Mouse (Mus musculus) kidney, postnatal 10 days (tissue): ENCODE results near the gene Tubb3.

ENCODE experiments used
- DNase-seq: peaks from one replicate; pipeline ENCODE4 v3.0.0; 2021; ENCODE audit warnings: mixed read lengths

The Tubb3 gene

GRCm38 (mm10) chr8:123411246-123411645 is at the start of gene Tubb3:
TSS of gene Tubb3 (plus strand) at chr8:123411424.
- DNase-seq = peak; percentile 62

- peak; percentile 97 for DNase-seq
Measured at GRCm38 (mm10) chr8:123373403-123374238, 37.6 kb upstream of the Tubb3 start, which contains the start of gene Tcf25. TSS of gene Tcf25 (plus strand) at chr8:123373753.

GRCm38 (mm10) chr8:123374239-123374578 is 37.0 kb upstream of the Tubb3 start:
- peak; percentile 99 for DNase-seq

DNA sequence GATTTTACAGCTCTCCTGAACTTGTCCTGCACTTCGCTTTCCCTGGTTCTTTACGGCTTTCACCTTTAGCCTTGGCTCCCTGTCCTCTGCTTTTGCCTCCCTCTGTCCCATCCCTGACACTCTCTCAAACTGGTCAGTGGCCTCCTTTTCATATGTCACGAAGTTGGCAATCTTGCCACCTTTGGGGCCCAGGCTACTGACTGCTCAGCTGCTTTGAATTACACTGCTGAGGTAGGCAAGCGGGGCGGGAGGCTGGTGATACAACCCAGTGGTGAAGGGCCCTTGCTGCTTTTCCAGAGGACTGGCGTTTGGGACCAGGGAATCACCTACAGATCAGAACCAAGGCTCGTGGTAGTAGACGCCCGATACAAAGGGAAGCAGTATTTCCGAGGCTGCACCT is 35.5 kb upstream of the Tubb3 start:
- no peak for DNase-seq

DNA sequence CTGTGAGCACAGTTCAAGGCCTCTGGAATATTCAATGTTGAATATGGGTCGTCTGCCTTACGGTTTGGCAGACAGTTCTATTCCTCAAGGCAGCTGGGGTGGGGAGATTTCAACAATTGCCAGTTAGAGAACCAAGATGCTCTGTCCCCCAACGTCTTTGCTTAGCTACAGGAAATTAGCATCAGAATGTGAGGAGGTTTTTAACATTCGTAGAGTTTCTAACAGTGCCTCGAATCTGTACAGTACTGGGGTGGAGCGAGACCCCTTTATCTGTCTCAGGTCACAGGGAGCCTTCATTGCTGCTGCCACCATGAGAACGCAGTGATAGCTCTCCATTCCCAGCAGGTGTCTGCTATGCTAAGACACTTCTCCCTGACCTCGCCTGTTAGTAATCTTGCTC is 35.1 kb upstream of the Tubb3 start:
- DNase-seq = no peak

DNA sequence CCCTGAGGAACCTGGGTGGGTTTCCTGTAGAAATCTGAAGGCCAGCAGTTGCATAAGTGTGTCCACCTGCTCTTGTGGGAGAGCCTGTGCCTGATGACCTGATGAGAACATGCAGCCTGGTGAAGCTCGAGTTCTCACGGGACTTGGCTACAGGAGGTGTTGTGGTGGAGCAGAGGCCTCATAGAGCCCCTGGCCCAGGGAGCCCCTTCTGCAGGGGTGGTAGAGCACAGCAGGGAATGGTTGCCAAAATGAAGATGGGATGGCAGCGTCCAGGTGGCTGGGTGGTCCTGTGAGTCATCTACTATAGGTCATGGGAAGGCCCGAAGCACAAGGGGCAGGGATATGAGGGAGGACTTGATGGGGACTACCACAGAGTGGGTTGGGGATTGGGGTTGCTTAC is 29.5 kb upstream of the Tubb3 start:
- DNase-seq = no peak

- DNase-seq = no peak
Measured at GRCm38 (mm10) chr8:123382516-123382915, 28.7 kb upstream of the Tubb3 start.

- DNase-seq = peak; percentile 42
Measured at GRCm38 (mm10) chr8:123384883-123385540, 26.2 kb upstream of the Tubb3 start.

DNA sequence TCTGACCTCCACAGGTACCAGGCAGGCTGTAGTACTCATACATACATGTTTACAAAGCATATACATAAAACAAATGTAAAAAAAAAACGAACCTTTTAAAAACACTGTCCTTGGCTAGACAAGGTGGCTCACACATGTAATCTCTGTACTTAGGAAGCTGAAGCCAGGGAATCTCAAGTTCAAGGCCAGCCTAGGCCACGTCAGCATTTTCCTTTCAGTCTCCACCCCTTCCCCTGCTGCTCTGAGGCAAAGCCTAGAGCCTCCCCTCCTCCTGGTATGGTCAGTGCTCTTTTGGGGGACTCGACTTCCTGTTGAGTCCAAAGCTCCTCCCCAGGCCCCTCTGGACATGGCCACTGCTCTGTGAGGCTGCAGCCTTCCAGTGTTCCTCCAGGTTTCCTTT is 24.2 kb upstream of the Tubb3 start:
- no peak for DNase-seq

- no peak for DNase-seq
Measured at GRCm38 (mm10) chr8:123387801-123388200, 23.4 kb upstream of the Tubb3 start.

DNA sequence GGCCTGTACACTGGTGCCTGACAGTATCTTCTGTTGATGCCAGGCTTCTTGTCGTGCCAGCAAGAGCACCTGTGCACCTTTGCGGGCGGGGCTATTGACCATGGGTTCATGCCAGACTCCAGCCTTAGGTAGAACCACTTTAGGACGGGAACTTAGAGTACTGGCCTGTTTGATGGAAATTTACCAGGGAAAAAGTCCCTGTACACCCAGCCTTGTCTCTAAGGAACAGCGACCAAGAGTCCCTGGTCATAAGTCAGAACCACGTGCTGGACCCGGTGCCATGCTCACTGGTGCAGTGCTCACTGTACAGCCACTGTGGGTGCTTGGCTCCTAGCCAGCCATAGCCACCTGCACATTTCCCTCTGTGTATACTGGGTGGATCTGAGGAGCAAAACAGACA is 22.2 kb upstream of the Tubb3 start:
- peak; percentile 34 for DNase-seq

GRCm38 (mm10) chr8:123398308-123398707 is 12.9 kb upstream of the Tubb3 start:
- no peak for DNase-seq

- no peak for DNase-seq
Measured at GRCm38 (mm10) chr8:123401936-123402335, 9.3 kb upstream of the Tubb3 start.

DNA sequence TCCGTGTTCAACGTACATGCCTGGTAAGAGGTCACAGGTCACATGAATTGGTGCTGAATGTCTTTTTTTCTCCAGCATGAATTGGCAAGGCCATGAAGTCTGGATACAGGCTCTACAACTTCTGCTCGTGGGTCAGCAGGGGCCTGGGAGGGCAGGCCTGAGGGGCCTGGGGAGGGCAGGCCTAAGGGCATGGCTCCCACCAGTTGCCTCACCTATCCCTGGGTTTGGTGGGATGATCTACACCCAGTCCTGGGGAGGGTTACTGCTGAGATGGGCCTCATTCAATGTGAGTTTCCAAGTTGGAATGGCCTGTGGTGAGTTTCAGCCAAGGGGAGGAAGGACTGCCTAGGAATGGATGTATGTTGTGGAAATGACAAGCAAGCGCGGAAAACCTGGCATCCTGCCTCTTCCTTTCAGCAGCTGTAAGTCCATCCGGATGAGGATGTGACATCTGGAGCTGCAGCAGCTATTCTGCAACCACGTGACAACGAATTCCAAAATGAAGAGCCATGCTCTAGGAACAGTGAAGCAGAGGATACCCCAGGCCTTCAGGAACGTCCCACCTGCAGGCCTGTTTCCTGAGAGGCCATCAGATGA is 8.4 kb upstream of the Tubb3 start:
- DNase-seq = peak; percentile 53

GRCm38 (mm10) chr8:123404521-123404920 is 6.7 kb upstream of the Tubb3 start:
- no peak for DNase-seq

DNA sequence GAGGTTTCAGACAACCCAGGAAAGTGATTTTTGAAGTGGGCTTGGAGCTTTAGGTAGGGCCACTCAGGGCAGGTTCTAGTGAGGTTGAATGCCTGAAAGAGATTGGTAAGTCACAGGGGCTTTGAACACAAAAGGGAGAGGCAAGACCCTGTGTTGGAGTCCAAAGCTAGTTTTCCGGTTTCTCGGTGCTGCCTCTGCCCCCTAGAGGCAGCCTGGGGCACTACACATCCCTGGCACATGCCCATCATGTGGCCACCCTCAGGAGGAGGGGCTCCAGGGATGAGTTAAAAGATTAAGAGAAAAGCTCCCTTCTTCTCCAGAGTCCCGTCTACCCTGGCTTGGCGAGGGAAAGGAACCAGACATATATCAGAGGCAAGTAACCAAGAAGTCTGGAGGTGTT is 4.4 kb upstream of the Tubb3 start, which contains the start of gene Mc1r:
Mc1r (plus strand) TSS at position 322 of the 400 bp plus-strand sequence.
- DNase-seq = peak; percentile 66

DNA sequence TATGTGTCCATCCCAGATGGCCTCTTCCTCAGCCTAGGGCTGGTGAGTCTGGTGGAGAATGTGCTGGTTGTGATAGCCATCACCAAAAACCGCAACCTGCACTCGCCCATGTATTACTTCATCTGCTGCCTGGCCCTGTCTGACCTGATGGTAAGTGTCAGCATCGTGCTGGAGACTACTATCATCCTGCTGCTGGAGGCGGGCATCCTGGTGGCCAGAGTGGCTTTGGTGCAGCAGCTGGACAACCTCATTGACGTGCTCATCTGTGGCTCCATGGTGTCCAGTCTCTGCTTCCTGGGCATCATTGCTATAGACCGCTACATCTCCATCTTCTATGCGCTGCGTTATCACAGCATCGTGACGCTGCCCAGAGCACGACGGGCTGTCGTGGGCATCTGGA is 3.6 kb upstream of the Tubb3 start:
- DNase-seq = no peak

- DNase-seq = no peak
Measured at GRCm38 (mm10) chr8:123408586-123409544, 2.4 kb upstream of the Tubb3 start.

- peak; percentile 52 for DNase-seq
Measured at GRCm38 (mm10) chr8:123410049-123410587, 1.1 kb upstream of the Tubb3 start.

- DNase-seq = no peak
Measured at GRCm38 (mm10) chr8:123410788-123411187, 436 bp upstream of the Tubb3 start.

DNA sequence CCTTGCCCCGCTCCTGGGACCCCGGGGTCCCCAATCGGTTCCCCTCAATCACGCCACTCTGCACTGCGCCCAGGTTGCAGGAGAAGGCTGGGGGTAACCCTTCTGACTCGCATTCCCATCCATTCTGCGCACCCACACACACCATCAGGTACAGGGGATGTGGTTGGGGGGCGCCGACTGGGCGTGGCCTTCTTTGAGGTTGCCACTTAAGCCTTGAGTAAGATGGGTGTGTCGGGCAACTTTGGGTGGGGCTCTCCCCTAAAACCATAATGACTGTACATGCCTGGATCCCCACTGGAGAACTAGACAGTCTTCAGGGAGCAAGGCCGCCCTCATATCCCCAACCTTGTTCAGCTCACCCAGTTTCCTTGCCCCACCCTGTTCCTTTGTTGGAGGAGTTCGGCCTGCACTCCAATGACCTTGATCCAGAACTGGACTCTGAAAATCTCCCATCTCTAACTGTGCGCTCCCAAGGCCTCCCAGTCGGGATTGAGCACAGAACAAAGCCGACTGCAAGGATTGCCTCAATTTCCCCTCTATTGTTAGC is 630 bp downstream of the Tubb3 start:
- DNase-seq = no peak

DNA sequence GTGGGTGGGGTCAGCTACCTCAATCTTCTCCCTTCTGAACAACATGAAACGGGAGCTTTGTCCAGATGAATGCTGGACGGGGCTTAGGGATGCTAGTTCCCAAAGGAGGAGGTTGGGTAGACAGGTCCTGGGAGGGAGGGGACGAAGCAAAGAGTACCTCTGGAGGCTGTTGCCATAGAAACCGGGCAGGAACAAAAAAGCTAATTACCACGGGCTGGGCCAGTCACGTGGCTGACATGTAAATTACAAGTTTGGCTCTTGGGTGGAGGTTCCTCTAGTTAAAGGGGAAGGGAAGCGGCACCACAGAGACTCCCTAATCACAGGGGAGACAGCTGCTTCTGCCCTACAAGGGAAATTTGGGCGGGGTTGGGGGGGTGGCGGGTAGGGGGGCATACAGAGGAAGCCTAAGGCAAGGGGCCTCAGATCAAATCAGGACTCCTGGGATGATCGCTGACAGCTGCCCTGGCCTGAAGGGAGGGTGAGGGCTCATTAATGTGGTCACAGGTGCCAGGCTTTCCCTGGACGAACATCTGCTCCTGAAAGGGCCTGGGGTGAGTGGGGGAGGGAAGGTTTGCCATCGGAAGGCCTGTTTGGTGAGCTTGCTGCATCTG is 1.4 kb downstream of the Tubb3 start:
- no peak for DNase-seq
